Mouse (Mus musculus) E14TG2a.4 (cell line): Measurements from ENCODE around the gene Apobec2.

Experiments
- CTCF ChIP-seq: conservative IDR thresholded peaks from 2 replicates; pipeline ENCODE4 v1.5.1; 2014; ENCODE audit warnings: low read length
- NANOG ChIP-seq: IDR thresholded peaks from 2 replicates; pipeline ENCODE4 v1.6.1; 2014; ENCODE audit warnings: borderline replicate concordance, low read length, mixed read lengths
- POU5F1 ChIP-seq: IDR thresholded peaks from 2 replicates; pipeline ENCODE4 v1.6.1; 2014; ENCODE audit warnings: low read length, borderline replicate concordance

DNA sequence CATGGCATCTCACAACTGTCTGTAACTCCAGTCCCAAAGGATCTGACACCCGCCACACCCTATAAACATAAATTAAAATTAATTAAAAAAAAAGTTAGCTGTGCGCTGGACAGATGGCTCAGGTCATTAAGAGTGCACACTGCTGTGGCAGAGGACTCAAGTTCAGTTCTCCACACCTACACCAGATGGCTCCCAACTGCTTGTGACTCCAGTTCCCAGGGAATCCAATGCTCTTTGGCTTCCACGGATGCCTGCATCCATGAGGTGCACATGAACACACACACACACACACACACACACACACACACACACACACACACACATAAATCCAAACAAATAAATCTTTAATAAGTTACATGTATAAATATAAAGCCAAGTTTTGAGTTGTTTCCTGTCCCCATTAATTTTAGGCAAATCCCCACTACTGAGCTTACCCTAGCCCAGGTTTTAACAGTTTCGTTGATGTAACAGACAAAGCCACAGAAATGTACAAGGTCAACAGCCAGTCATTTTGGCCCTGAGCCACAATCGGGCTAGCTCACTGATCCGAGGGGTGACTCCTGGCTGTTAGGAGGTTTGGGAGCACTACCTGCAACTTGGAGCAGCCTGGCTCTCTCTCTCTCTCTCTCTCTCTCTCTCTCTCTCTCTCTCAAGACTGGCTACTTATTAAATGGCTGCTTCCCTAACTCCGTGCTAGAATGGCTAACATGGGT, 10.2 kb upstream of the Apobec2 start:
- TF ChIP-seq CTCF: no peak
- no peak for TF ChIP-seq POU5F1
- no peak for TF ChIP-seq NANOG
